ENCODE assay signal across 9 mouse cellular contexts in the genomic region with DNA sequence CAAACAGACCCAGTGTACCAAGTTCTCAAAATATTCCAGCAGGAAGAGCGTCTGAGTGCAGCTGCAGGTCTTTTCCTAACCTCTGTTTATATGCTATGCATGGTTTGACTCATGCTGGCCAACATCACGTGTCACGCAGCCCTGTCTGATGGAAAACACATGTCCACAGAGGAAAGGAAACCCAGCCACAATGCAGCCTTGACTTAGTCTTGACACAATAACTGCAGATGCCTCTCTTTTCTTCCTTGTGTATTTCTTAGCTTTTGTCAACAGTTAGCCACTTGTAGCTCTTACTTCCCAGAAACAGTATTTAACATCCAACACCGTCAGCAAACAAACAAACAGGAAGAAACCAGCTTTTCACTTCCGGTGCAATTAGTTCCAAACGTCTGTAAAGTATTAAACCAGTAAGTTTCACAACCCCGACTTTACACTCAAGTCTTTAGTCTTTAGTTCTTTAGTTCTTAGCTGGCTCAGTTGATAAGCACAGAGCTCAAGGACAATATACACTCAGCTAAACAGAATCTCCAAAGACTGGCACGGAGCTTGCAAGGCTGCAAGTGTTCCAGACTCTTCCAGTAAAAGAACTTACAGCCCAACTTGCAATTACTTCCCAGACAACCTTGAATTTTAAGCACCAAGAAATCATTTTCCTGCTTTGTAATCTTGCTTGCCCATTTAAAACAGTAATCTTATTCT.
DNase-seq lines count a peak whose midpoint lies in the region; ATAC-seq and TF ChIP-seq lines count a peak whose summit lies in the region.
"Had no signal": no experiment of that assay in that cellular context is flagged by ENCODE, and none has a peak within 500 bp of the region (broad histone marks: within the 10 kb centered on the region; RNA-seq: fewer than 3 reads in every experiment).

No protein-coding gene starts in this region.

- no peak overlapping the region for H3K27ac ChIP-seq in hindbrain, embryonic 11.5 days (ENCODE audit: low read depth, low read length)
- H3K27ac ChIP-seq in hindbrain, embryonic 16.5 days (ENCODE audit: low read depth, low read length), result no peak overlapping the region
- H3K27ac ChIP-seq in embryonic facial prominence, embryonic 14.5 days (replicated peaks; ENCODE audit: low read depth, low read length), result peak overlapping the region; percentile 80
- H3K27ac ChIP-seq: forebrain, embryonic 12.5 days had no signal

- H3K4me3 ChIP-seq in hindbrain, embryonic 11.5 days (ENCODE audit: low read depth, low read length), result no peak overlapping the region
- H3K4me3 ChIP-seq in hindbrain, embryonic 16.5 days (ENCODE audit: low read length), result no peak overlapping the region
- H3K4me3 ChIP-seq in embryonic facial prominence, embryonic 14.5 days (ENCODE audit: low read depth, low read length), result no peak overlapping the region
- H3K4me3 ChIP-seq in myocyte, result no peak overlapping the region
- H3K4me3 ChIP-seq: forebrain, embryonic 12.5 days had no signal

- no peak overlapping the region for H3ac ChIP-seq in myocyte (ENCODE audit: control insufficient read depth, insufficient read length)

- H3K4me2 ChIP-seq in hindbrain, embryonic 11.5 days (replicated peaks; ENCODE audit: low read depth, low read length), result no peak overlapping the region
- no peak overlapping the region for H3K4me2 ChIP-seq in hindbrain, embryonic 16.5 days (ENCODE audit: low read length)
- H3K4me2 ChIP-seq in embryonic facial prominence, embryonic 14.5 days (ENCODE audit: low read depth, low read length), result peak overlapping the region; percentile 39
- peak overlapping the region; percentile 40 for H3K4me2 ChIP-seq in myocyte (ENCODE audit: low read depth)
- H3K4me2 ChIP-seq: forebrain, embryonic 12.5 days had no signal

- H3K36me3 ChIP-seq in hindbrain, embryonic 11.5 days (ENCODE audit: control insufficient read depth, insufficient read depth, low read length), result no peaks in the 10 kb centered on the region
- H3K36me3 ChIP-seq in hindbrain, embryonic 16.5 days (ENCODE audit: control insufficient read depth, insufficient read depth, low read length), result no peaks in the 10 kb centered on the region
- H3K36me3 ChIP-seq in embryonic facial prominence, embryonic 14.5 days (ENCODE audit: control insufficient read depth, insufficient read depth, low read length), result no peaks in the 10 kb centered on the region
- peaks cover 12% of the 10 kb centered on the region for H3K36me3 ChIP-seq in myocyte (ENCODE audit: control insufficient read depth, insufficient read depth)
- H3K36me3 ChIP-seq: forebrain, embryonic 12.5 days had no signal

- no peak for ATAC-seq in hindbrain, embryonic 11.5 days (ENCODE audit: low FRiP score)
- ATAC-seq in hindbrain, embryonic 16.5 days, result no peak
- peak; percentile 91 for ATAC-seq in embryonic facial prominence, embryonic 14.5 days (ENCODE audit: low read depth)

- H3K27me3 ChIP-seq in hindbrain, embryonic 11.5 days (ENCODE audit: control insufficient read depth, insufficient read depth, low read length), result no peaks in the 10 kb centered on the region
- H3K27me3 ChIP-seq in hindbrain, embryonic 16.5 days (replicated peaks; ENCODE audit: control insufficient read depth, insufficient read depth, low read length), result no peaks in the 10 kb centered on the region
- H3K27me3 ChIP-seq in embryonic facial prominence, embryonic 14.5 days (replicated peaks; ENCODE audit: control insufficient read depth, insufficient read depth, low read length), result no peaks in the 10 kb centered on the region
- H3K27me3 ChIP-seq in myocyte (ENCODE audit: control insufficient read depth, insufficient read depth, insufficient read length), result no peaks in the 10 kb centered on the region
- H3K27me3 ChIP-seq: forebrain, embryonic 12.5 days had no signal

- H3K9me3 ChIP-seq in hindbrain, embryonic 11.5 days (ENCODE audit: control insufficient read depth, low read length), result no peaks in the 10 kb centered on the region
- no peaks in the 10 kb centered on the region for H3K9me3 ChIP-seq in hindbrain, embryonic 16.5 days (ENCODE audit: control insufficient read depth, low read length)
- no peaks in the 10 kb centered on the region for H3K9me3 ChIP-seq in embryonic facial prominence, embryonic 14.5 days (ENCODE audit: control insufficient read depth, low read length)
- H3K9me3 ChIP-seq: forebrain, embryonic 12.5 days had no signal

- no peak overlapping the region for H3K9ac ChIP-seq in hindbrain, embryonic 11.5 days (ENCODE audit: low read depth, low read length)
- H3K9ac ChIP-seq in hindbrain, embryonic 16.5 days (ENCODE audit: low read depth, low read length), result no peak overlapping the region
- H3K9ac ChIP-seq in embryonic facial prominence, embryonic 14.5 days (ENCODE audit: low read depth, low read length), result no peak overlapping the region
- H3K9ac ChIP-seq: forebrain, embryonic 12.5 days had no signal

- no peak for TF ChIP-seq POLR2A in myocyte (IDR thresholded peaks at IDR 0.05; ENCODE audit: insufficient read length, low read depth)

- peaks cover 79% of the 10 kb centered on the region for H3K79me2 ChIP-seq in myocyte (ENCODE audit: control insufficient read depth, insufficient read depth)

- WGBS in hindbrain, embryonic 11.5 days, result 82% methylated on average over 8 of the region's 8 CpGs
- WGBS in hindbrain, embryonic 16.5 days, result 75% methylated on average over 8 of the region's 8 CpGs
- 20% methylated on average over 8 of the region's 8 CpGs for WGBS in embryonic facial prominence, embryonic 14.5 days

- DNase-seq in hindbrain, embryonic 11.5 days (ENCODE audit: low spot score), result peak; percentile 31
- peak; percentile 93 for DNase-seq in embryonic facial prominence, embryonic 14.5 days (ENCODE audit: low spot score)
- peak; percentile 56 for DNase-seq in kidney, adult 11 months
- DNase-seq in urinary bladder, postnatal 10 days (ENCODE audit: low spot score), result no peak
- no peak for DNase-seq in urinary bladder, postnatal 25 days (ENCODE audit: low spot score)
- no peak for DNase-seq in thymus, postnatal 36 days

- no peaks in the 10 kb centered on the region for H3K4me1 ChIP-seq in hindbrain, embryonic 11.5 days (replicated peaks; ENCODE audit: control insufficient read depth, insufficient read depth, low read length)
- H3K4me1 ChIP-seq in hindbrain, embryonic 16.5 days (ENCODE audit: control insufficient read depth, insufficient read depth, low read depth, low read length), result no peaks in the 10 kb centered on the region
- peaks cover 21% of the 10 kb centered on the region for H3K4me1 ChIP-seq in embryonic facial prominence, embryonic 14.5 days (ENCODE audit: control insufficient read depth, insufficient read depth, low read length)
- H3K4me1 ChIP-seq: forebrain, embryonic 12.5 days had no signal

TF ChIP-seq in myocyte, 11 proteins besides CTCF, POLR2A, EP300 and RAD21:
- no peak for TF ChIP-seq SRF (IDR thresholded peaks at IDR 0.05; ENCODE audit: control insufficient read depth, insufficient read length, low read depth)
- TF ChIP-seq CEBPB (IDR thresholded peaks at IDR 0.05; ENCODE audit: insufficient read depth, poor library complexity, severe bottlenecking), result no peak
- TF ChIP-seq MAX (IDR thresholded peaks at IDR 0.05; ENCODE audit: low read depth), result peak; percentile 54
- TF ChIP-seq E2F4 (IDR thresholded peaks at IDR 0.05; ENCODE audit: insufficient read depth), result no peak
- TF ChIP-seq USF1 (IDR thresholded peaks at IDR 0.05; ENCODE audit: low read depth), result peak; percentile 87
- no peak for TF ChIP-seq MYOG (IDR thresholded peaks at IDR 0.05; ENCODE audit: control insufficient read depth in 1 of 3, insufficient read depth in 1 of 3, insufficient read length in 2 of 3, low read depth in 2 of 3)
- no peak for TF ChIP-seq TCF3 (IDR thresholded peaks at IDR 0.05; ENCODE audit: insufficient read length, low read depth)
TF ChIP-seq in myocyte: peak in this region for 2.

Comparison
In these comparisons a context has a peak if more than half of its experiments do, and no peak if none do; other contexts are left out.
1. DNase-seq: peak in hindbrain, embryonic 11.5 days (single experiment), embryonic facial prominence, embryonic 14.5 days (single experiment) and kidney, adult 11 months (single experiment); none in urinary bladder, postnatal 10 days (single experiment), urinary bladder, postnatal 25 days (single experiment) and thymus, postnatal 36 days (0 of 2).
2. H3K4me2 ChIP-seq: peak in embryonic facial prominence, embryonic 14.5 days (single experiment) and myocyte (single experiment); none in hindbrain, embryonic 11.5 days (single experiment) and hindbrain, embryonic 16.5 days (single experiment).